Mouse (Mus musculus): ENCODE measurements around the gene Jmjd1c. TPM values are rescaled to one million over a fixed set of nuclear protein-coding genes. Genes with fewer than 3 reads are reported as not detected.

Jmjd1c gene
- 29.9 and 31.5 TPM in 2 replicates for polyA plus RNA-seq (2015; fragmentation: Nextera tagmentation; extraction: Ambion mirVana)

DNA sequence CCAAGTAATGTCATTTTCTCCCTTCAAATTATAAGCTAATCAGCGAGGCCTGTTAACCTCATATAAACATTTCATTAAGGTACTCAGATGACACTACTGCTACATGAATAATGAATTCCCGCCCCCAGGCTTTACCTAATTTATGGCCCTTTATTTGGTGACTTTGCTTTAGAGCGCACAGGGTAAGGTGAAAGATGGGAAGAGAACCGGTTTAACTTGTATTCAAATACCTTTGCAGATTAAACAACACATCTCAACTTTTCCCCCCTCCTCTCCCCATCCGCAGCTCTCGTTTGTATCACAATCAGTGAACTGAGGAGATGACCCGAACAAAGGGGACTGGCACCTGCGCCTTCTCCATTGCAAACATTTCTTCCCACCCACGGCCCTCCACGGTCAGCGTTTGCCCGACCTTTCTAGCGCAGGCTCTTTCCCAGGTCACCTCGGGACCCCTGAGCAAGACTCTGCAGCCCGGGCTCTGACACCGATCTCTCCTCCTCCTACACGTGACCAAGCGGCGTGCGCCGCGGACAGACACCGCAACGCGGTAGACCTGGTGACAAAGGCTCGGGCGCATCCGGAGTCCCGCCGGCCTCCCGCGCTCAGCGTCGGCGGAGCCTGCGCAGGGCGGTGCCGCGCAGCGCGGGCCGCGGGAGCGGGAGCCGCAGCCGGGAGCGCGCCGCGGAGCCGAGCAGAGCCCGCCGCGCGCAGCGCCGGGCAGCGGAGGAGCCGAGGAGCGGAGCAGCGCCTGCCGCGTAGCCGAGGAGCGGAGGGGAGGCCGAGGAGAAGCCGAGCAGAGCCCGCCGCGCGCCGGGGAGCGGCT is at the start of gene Jmjd1c:
Gene Jmjd1c, plus strand, starts transcription at position 328 of the 823 bp plus-strand sequence.
- peak within 1 kb of the TSS; percentile 99 for H3K27ac ChIP-seq (ENCODE audit: low read length)
- H3K36me3 ChIP-seq (ENCODE audit: control insufficient read depth, insufficient read depth), result 0 out of 2 replicates have a peak, but pooled peaks cover 2% of the 10 kb centered on the region
- no peaks in the 10 kb centered on the region for H3K27me3 ChIP-seq (ENCODE audit: control insufficient read depth, insufficient read depth, low read length)
- ATAC-seq (replicated peaks; ENCODE audit: extremely low read depth, insufficient read depth, low FRiP score), result peak; percentile 85
- peak within 1 kb of the TSS; percentile 75 for H3K4me2 ChIP-seq (ENCODE audit: low read depth, low read length)
- H3K4me1 ChIP-seq (ENCODE audit: control insufficient read depth, insufficient read depth, low read length), result peaks cover 35% of the 10 kb centered on the region
- peak within 1 kb of the TSS; percentile 92 for H3K4me3 ChIP-seq (ENCODE audit: low read length)
- H3K9me3 ChIP-seq (replicated peaks; ENCODE audit: control insufficient read depth, low read length), result no peaks in the 10 kb centered on the region
- WGBS, result under 1% methylated on average over 68 of the region's 73 CpGs
- peak within 1 kb of the TSS; percentile 100 for H3K9ac ChIP-seq (ENCODE audit: low read length)

DNA sequence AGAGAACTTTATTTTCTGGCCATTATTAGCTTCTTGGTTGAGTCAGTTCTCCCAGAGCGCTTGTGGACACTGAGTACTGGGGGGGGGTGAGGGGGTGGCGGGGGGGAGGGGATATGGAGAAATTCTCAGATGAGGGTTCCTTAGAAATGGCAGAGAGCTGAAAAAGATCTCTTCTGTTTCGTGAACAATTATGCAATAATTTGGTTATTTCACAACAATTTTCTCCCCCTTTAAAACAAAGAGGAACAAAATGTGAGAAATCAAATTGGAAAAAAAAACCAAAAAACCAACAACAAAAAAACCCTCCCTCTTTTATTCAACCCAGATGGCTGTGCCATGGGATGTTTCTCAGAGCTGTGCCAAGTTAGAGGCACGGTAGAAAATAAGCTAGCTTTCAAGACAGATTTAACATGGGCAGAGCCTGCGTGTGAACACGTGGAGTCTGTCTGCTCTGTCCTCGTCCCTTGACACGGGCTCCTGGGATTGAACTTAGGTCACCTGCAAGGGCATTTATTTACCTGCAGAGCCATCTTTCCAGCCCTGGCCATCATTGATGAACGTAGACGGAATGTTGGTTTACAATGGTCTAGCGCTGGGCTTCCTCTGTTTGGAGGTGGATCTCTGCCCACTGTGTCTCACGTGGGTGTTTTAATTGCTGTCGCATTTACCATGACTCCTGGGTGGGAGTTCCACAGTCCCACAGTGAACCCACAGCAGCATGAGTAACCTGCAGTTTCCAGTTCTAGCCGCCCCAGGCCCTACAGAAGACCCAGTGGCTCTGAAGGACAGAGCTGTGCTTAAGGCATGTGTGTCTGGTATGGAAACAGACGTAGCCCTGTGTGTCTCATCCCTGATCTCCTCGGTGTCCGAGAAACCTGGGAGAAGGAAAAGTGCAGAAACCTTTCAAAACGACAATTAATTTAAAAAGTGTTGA is 47.9 kb upstream of the Jmjd1c start:
- H3K4me2 ChIP-seq (ENCODE audit: low read depth, low read length), result no peak overlapping the region
- H3K27ac ChIP-seq (ENCODE audit: low read length), result no peak overlapping the region
- no peak overlapping the region for H3K4me3 ChIP-seq (ENCODE audit: low read length)
- 82% methylated on average over 18 of the region's 18 CpGs for WGBS
- no peaks in the 10 kb centered on the region for H3K36me3 ChIP-seq (ENCODE audit: control insufficient read depth, insufficient read depth)
- H3K9me3 ChIP-seq (replicated peaks; ENCODE audit: control insufficient read depth, low read length), result no peaks in the 10 kb centered on the region
- H3K27me3 ChIP-seq (ENCODE audit: control insufficient read depth, insufficient read depth, low read length), result no peaks in the 10 kb centered on the region
- no peak for ATAC-seq (replicated peaks; ENCODE audit: extremely low read depth, insufficient read depth, low FRiP score)
- peaks cover 27% of the 10 kb centered on the region for H3K4me1 ChIP-seq (ENCODE audit: control insufficient read depth, insufficient read depth, low read length)
- no peak overlapping the region for H3K9ac ChIP-seq (ENCODE audit: low read length)

DNA sequence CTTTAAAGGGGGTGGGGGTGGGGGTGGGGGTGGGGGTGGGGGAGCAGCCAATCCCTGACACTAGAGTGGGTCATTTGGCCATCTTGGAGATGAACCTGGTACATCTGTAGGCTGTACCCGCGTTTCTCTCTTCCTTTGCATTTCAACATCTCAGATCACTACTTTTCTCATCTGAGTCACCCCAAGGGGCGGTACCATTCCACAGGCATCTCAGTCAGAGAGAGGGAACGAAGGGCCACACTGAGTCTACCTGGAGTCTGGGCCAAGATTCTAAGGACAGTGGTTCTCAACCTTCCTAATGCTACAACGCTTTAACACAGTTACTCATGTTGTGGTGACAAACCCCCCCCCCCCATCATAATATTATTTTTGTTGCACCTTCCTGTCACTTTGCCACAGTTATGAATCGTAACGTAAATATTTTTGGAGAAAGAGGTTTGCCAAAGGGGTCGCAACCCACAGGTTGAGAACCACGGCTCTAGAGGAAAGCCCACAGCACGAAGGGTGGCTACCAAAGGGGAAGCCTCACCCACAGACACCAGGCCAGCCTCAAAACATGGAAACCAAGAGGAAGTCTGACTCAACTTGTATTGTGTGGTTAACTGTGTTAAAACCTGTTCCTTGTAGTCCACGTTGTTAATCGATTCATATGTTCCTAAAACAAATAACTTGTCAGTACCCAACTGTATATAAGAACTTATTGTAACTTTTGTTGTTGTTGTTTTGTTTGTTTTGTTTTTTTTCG is 46.9 kb upstream of the Jmjd1c start:
- Histone ChIP-seq H3K27ac (ENCODE audit: low read length) (no peak overlapping the region), H3K4me3 (ENCODE audit: low read length) (no peak overlapping the region), H3K9ac (ENCODE audit: low read length) (no peak overlapping the region), H3K9me3 (replicated peaks; ENCODE audit: control insufficient read depth, low read length) (no peaks in the 10 kb centered on the region), H3K4me2 (ENCODE audit: low read depth, low read length) (no peak overlapping the region), H3K36me3 (ENCODE audit: control insufficient read depth, insufficient read depth) (no peaks in the 10 kb centered on the region), H3K27me3 (ENCODE audit: control insufficient read depth, insufficient read depth, low read length) (no peaks in the 10 kb centered on the region), H3K4me1 (ENCODE audit: control insufficient read depth, insufficient read depth, low read length) (peaks cover 34% of the 10 kb centered on the region)
- WGBS, result 79% methylated on average over 13 of the region's 13 CpGs
- no peak for ATAC-seq (replicated peaks; ENCODE audit: extremely low read depth, insufficient read depth, low FRiP score)

DNA sequence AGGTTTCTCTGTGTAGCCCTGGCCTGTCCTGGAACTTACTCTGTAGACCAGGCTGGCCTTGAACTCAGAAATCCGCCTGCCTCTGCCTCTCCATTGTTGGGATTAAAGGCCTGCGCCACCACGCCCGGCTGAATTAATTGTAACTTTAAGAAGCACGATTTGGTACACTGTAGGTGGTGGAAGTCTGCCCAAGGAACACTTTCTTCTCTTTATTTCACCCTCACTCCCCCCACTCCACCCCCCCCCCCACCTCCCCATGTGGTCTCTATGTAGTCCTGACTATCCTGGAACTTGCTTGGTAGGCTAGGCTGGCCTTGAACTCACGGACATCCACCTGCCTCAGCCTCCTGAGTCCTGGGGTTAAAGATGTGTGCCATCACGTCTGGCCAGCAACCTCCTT is 46.3 kb upstream of the Jmjd1c start:
- no peak overlapping the region for H3K27ac ChIP-seq (ENCODE audit: low read length)
- peaks cover 30% of the 10 kb centered on the region for H3K4me1 ChIP-seq (ENCODE audit: control insufficient read depth, insufficient read depth, low read length)
- H3K27me3 ChIP-seq (ENCODE audit: control insufficient read depth, insufficient read depth, low read length), result no peaks in the 10 kb centered on the region
- no peaks in the 10 kb centered on the region for H3K9me3 ChIP-seq (replicated peaks; ENCODE audit: control insufficient read depth, low read length)
- no peak overlapping the region for H3K4me3 ChIP-seq (ENCODE audit: low read length)
- 95% methylated on average over 7 of the region's 7 CpGs for WGBS
- H3K9ac ChIP-seq (ENCODE audit: low read length), result no peak overlapping the region
- no peak for ATAC-seq (replicated peaks; ENCODE audit: extremely low read depth, insufficient read depth, low FRiP score)
- no peak overlapping the region for H3K4me2 ChIP-seq (ENCODE audit: low read depth, low read length)
- H3K36me3 ChIP-seq (ENCODE audit: control insufficient read depth, insufficient read depth), result no peaks in the 10 kb centered on the region

DNA sequence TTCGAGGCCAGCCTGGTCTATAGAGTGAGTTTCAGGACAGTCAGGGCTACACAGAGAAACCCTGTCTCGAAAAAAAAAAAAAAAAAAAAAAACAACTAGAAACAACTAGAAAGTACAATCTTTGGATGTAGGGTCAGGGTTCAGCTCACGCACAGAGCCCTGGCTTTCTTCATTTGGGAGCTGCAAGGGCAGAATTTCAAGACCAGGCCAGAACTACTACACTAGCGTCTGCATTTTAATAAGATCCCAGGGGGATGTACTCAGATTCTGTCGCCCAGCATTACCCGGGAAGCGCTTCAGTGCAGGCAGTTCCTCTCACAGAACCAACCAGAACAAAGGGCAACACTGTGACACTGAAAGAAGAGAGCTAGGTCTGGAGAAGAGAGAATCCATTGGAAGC is 45.2 kb upstream of the Jmjd1c start:
- ATAC-seq (replicated peaks; ENCODE audit: extremely low read depth, insufficient read depth, low FRiP score), result no peak
- peaks cover 33% of the 10 kb centered on the region for H3K4me1 ChIP-seq (ENCODE audit: control insufficient read depth, insufficient read depth, low read length)
- 78% methylated on average over 6 of the region's 7 CpGs for WGBS

DNA sequence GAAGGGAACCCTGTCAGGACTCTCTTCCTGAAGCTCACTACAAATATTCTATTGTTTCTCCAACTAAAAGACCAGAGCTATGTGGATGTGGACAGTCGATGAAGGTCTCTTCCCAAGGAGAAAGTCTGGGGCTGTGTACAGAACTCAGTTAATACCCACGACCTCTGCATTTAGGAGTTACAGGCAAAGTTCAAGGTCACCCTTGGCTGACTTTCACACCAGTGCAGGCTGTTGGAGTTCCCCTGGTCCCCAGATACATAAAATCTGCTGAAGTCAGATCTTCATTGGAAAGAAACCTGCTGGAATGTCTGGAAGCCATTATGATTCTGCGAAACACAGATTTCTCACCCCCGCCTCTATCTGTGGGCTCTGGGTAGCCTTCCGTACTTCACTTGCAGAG is 44.5 kb upstream of the Jmjd1c start:
- peaks cover 37% of the 10 kb centered on the region for H3K4me1 ChIP-seq (ENCODE audit: control insufficient read depth, insufficient read depth, low read length)
- no peak overlapping the region for H3K4me3 ChIP-seq (ENCODE audit: low read length)
- H3K27me3 ChIP-seq (ENCODE audit: control insufficient read depth, insufficient read depth, low read length), result no peaks in the 10 kb centered on the region
- no peaks in the 10 kb centered on the region for H3K9me3 ChIP-seq (replicated peaks; ENCODE audit: control insufficient read depth, low read length)
- no peak overlapping the region for H3K9ac ChIP-seq (ENCODE audit: low read length)
- peak overlapping the region; percentile 8; the same call in 1 of the 2 replicates for H3K27ac ChIP-seq (ENCODE audit: low read length)
- no peaks in the 10 kb centered on the region for H3K36me3 ChIP-seq (ENCODE audit: control insufficient read depth, insufficient read depth)
- no peak for ATAC-seq (replicated peaks; ENCODE audit: extremely low read depth, insufficient read depth, low FRiP score)
- no peak overlapping the region for H3K4me2 ChIP-seq (ENCODE audit: low read depth, low read length)
- 78% methylated on average over 5 of the region's 5 CpGs for WGBS

More for the DNA sequence above, 45.2 kb upstream of the Jmjd1c start:
- H3K27me3 ChIP-seq (ENCODE audit: control insufficient read depth, insufficient read depth, low read length), result no peaks in the 10 kb centered on the region
- H3K4me3 ChIP-seq (ENCODE audit: low read length), result no peak overlapping the region
- no peak overlapping the region for H3K27ac ChIP-seq (ENCODE audit: low read length)
- no peak overlapping the region for H3K4me2 ChIP-seq (ENCODE audit: low read depth, low read length)
- H3K9ac ChIP-seq (ENCODE audit: low read length), result no peak overlapping the region
- no peaks in the 10 kb centered on the region for H3K9me3 ChIP-seq (replicated peaks; ENCODE audit: control insufficient read depth, low read length)
- no peaks in the 10 kb centered on the region for H3K36me3 ChIP-seq (ENCODE audit: control insufficient read depth, insufficient read depth)

DNA sequence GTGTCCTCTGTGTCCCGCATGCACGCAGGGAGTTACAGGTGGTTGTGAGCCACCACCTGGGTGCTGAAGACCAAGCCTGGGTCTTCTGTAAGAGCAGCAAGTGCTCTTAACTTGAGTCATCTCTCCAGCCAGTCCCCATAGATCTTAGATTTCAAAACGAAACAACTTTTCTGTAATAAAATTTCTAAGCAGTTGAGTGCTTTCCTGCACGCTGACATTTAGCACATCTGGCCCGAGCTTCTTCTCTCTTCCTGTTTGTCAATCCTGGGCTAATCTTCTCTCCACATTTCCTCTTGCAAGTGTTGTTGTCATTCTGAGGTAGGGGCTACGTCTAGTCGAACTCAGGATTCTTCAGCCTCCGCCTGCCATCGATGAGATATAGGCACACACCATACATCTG is 43.5 kb upstream of the Jmjd1c start:
- H3K36me3 ChIP-seq (ENCODE audit: control insufficient read depth, insufficient read depth), result no peaks in the 10 kb centered on the region
- WGBS, result 66% methylated on average over 9 of the region's 9 CpGs
- H3K9ac ChIP-seq (ENCODE audit: low read length), result no peak overlapping the region
- ATAC-seq (replicated peaks; ENCODE audit: extremely low read depth, insufficient read depth, low FRiP score), result no peak
- no peaks in the 10 kb centered on the region for H3K9me3 ChIP-seq (replicated peaks; ENCODE audit: control insufficient read depth, low read length)
- H3K4me1 ChIP-seq (ENCODE audit: control insufficient read depth, insufficient read depth, low read length), result peaks cover 45% of the 10 kb centered on the region
- no peak overlapping the region for H3K4me2 ChIP-seq (ENCODE audit: low read depth, low read length)
- H3K27ac ChIP-seq (ENCODE audit: low read length), result no peak overlapping the region
- no peak overlapping the region for H3K4me3 ChIP-seq (ENCODE audit: low read length)
- H3K27me3 ChIP-seq (ENCODE audit: control insufficient read depth, insufficient read depth, low read length), result no peaks in the 10 kb centered on the region

DNA sequence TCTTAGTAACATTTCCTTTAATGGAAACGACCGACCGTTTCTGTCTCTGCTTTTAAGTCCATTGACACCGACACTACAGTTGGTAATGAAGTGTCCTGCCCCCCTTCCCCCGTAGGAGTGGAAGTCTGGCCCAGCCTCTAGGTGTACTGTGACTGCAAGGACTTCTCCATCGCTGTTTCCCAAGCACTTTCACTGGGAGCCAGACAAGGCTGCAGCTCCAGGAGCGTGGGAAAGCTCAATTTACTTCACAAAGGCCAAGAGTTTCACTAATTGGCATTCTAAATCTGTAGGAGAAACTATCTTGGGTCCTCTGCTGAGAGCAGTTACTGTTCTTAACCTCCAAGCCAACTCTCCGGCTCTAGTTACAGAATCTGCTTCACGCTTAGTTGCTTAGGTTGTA is 42.5 kb upstream of the Jmjd1c start:
- Histone ChIP-seq H3K4me3 (ENCODE audit: low read length) (no peak overlapping the region), H3K4me2 (ENCODE audit: low read depth, low read length) (no peak overlapping the region), H3K4me1 (ENCODE audit: control insufficient read depth, insufficient read depth, low read length) (peaks cover 54% of the 10 kb centered on the region), H3K27ac (ENCODE audit: low read length) (0 out of 2 replicates have a peak overlapping the region, but pooled peaks have one; percentile 24), H3K36me3 (ENCODE audit: control insufficient read depth, insufficient read depth) (no peaks in the 10 kb centered on the region), H3K9me3 (replicated peaks; ENCODE audit: control insufficient read depth, low read length) (no peaks in the 10 kb centered on the region), H3K27me3 (ENCODE audit: control insufficient read depth, insufficient read depth, low read length) (no peaks in the 10 kb centered on the region), H3K9ac (ENCODE audit: low read length) (no peak overlapping the region)
- WGBS, result 29% methylated on average over 9 of the region's 9 CpGs
- ATAC-seq (replicated peaks; ENCODE audit: extremely low read depth, insufficient read depth, low FRiP score), result no peak; the same call in 1 of the 2 replicates

Data from heart, embryonic 16.5 days (tissue).